Mouse (Mus musculus) stomach, embryonic 14.5 days (tissue): ENCODE results near the gene Nfib. TPM values are rescaled to one million over a fixed set of nuclear protein-coding genes. Genes with fewer than 3 reads are reported as not detected.

Source experiments
- ATAC-seq: fragments of 200-750 bp; cut with Nextera tagmentation; 2 replicates; pipeline ENCODE4 v1.8.0; 2017; ENCODE audit warnings: low read depth, moderate TSS enrichment; ENCODE audit not compliant: insufficient number of reproducible peaks, insufficient read depth, low FRiP score
- H3K27ac ChIP-seq: fragments of 300-500 bp; sonication (generic); 2 replicates; pipeline ENCODE4 v1.5.1; 2014; ENCODE audit warnings: mild to moderate bottlenecking, low read length, moderate library complexity, mixed read lengths
- H3K27me3 ChIP-seq: fragments of 300-500 bp; sonication (generic); 2 replicates; pipeline ENCODE4 v1.6.1; 2014; ENCODE audit warnings: low read length, control low read depth, mixed read lengths; ENCODE audit not compliant: control insufficient read depth, insufficient read depth
- H3K36me3 ChIP-seq: fragments of 300-500 bp; sonication (generic); 2 replicates; pipeline ENCODE4 v1.6.1; 2014; ENCODE audit warnings: mild to moderate bottlenecking, control low read depth, low read length, moderate library complexity, mixed read lengths; ENCODE audit not compliant: control insufficient read depth, insufficient read depth
- H3K4me1 ChIP-seq: fragments of 300-500 bp; sonication (generic); 2 replicates; pipeline ENCODE4 v1.6.1; 2014; ENCODE audit warnings: low read length, control low read depth, mixed read lengths; ENCODE audit not compliant: control insufficient read depth, insufficient read depth
- H3K4me2 ChIP-seq: fragments of 300-500 bp; sonication (generic); replicated peaks from 2 replicates; pipeline ENCODE4 v1.6.1; 2014; ENCODE audit warnings: low read depth, low read length, control low read depth
- H3K4me3 ChIP-seq: fragments of 300-500 bp; sonication (generic); 2 replicates; pipeline ENCODE4 v1.5.1; 2014; ENCODE audit warnings: low read depth, low read length, control low read depth
- H3K9ac ChIP-seq: fragments of 300-500 bp; sonication (generic); replicated peaks from 2 replicates; pipeline ENCODE4 v1.6.1; 2014; ENCODE audit warnings: low read depth, mild to moderate bottlenecking, control low read depth, low read length, moderate library complexity, mixed read lengths
- H3K9me3 ChIP-seq: fragments of 300-500 bp; sonication (generic); 2 replicates; pipeline ENCODE4 v1.6.1; 2016; ENCODE audit warnings: low read depth, low read length, control low read depth; ENCODE audit not compliant: control insufficient read depth
- WGBS: fragments of 180-500 bp; shearing (Covaris S2); extraction: QIAGEN DNeasy Blood & Tissue Kit; methylation state at CpG from one replicate; pipeline ENCODE4 v1.1.7; 2014; 5-methylcytosine and 5-hydroxymethylcytosine counted together
- polyA plus RNA-seq: library from polyadenylated mRNA; unstranded; fragments of >200 nt; fragmentation: Nextera tagmentation; extraction: Ambion mirVana; gene quantifications from 2 replicates; pipeline ENCODE4 v1.2.1, GENCODE M21; 2014

Nfib gene
- polyA plus RNA-seq, 1 experiment from 2014 or later = 94.5 TPM

- Histone ChIP-seq H3K27ac (peak overlapping the region; percentile 89; the same call in 1 of the 2 replicates), H3K4me1 (peaks cover 33% of the 10 kb centered on the region), H3K4me3 (no peak overlapping the region), H3K36me3 (peaks cover 7% of the 10 kb centered on the region), H3K27me3 (no peaks in the 10 kb centered on the region), H3K9ac (no peak overlapping the region), H3K4me2 (no peak overlapping the region), H3K9me3 (no peaks in the 10 kb centered on the region)
- no peak for ATAC-seq
- 61% methylated on average over 3 of the region's 3 CpGs for WGBS
These were observed 402.1 kb downstream of the Nfib start for GRCm38 (mm10) chr4:82303362-82303900.

DNA sequence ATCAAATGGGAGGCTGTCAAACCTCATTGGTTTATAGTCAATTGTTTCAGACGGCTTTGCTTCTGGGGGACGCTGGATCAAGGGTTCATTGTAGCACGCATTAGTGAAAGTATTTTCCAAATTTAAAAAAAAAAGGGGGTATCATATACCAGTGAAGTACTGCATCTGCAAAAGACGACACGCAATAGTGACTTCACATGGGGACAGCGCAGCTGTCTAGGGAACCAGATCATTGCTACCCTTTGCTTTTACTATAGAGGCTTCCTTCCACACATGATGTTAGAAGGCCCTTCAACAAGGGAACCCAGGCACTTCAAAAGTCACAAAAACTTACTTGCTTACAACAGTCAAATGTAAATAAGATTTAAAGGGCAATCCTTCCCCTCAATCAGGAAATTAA, 402.6 kb downstream of the Nfib start:
- H3K9ac ChIP-seq = no peak overlapping the region
- WGBS = 87% methylated on average over 6 of the region's 6 CpGs

GRCm38 (mm10) chr4:82298606-82299005, 406.9 kb downstream of the Nfib start:
- no peak for ATAC-seq
- Histone ChIP-seq H3K4me2 (no peak overlapping the region), H3K9ac (no peak overlapping the region), H3K4me1 (0 out of 2 replicates have a peak, but pooled peaks cover 4% of the 10 kb centered on the region), H3K27ac (no peak overlapping the region), H3K36me3 (no peaks in the 10 kb centered on the region; the same call in 1 of the 2 replicates), H3K27me3 (no peaks in the 10 kb centered on the region), H3K9me3 (no peaks in the 10 kb centered on the region), H3K4me3 (no peak overlapping the region)
- WGBS = 75% methylated on average over 1 of the region's 1 CpGs

More for the DNA sequence above, 402.6 kb downstream of the Nfib start:
- Histone ChIP-seq H3K27ac (no peak overlapping the region; the same call in 1 of the 2 replicates), H3K27me3 (no peaks in the 10 kb centered on the region), H3K4me3 (no peak overlapping the region), H3K4me1 (peaks cover 33% of the 10 kb centered on the region), H3K36me3 (peaks cover 2% of the 10 kb centered on the region; the same call in 1 of the 2 replicates), H3K4me2 (no peak overlapping the region), H3K9me3 (no peaks in the 10 kb centered on the region)
- no peak for ATAC-seq

DNA sequence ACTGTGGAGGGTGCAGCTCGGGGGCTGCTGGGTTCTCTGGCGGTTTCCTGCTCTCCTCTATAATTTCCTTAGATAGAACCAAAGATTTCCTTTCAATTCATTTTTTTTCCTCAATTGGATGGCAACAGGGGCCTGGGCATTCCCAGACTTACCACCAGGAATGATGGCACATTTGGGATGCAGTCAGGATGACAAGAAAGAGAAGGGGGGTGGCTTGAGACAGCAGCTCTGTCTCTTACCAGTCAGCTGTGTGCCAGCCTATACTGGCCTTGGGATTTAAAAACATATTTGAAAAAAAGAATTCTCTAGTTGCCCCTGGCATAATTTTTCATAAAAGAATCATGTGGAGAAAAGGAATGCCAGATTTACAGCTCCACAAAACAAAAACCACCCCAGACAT, 408.0 kb downstream of the Nfib start:
- Histone ChIP-seq H3K27me3 (no peaks in the 10 kb centered on the region), H3K4me1 (no peaks in the 10 kb centered on the region), H3K4me2 (no peak overlapping the region), H3K9me3 (no peaks in the 10 kb centered on the region), H3K27ac (no peak overlapping the region), H3K36me3 (peaks cover 5% of the 10 kb centered on the region; the same call in 1 of the 2 replicates), H3K4me3 (no peak overlapping the region), H3K9ac (no peak overlapping the region)
- 77% methylated on average over 2 of the region's 2 CpGs for WGBS
- no peak for ATAC-seq

- H3K4me2 ChIP-seq = no peak overlapping the region
- no peak for ATAC-seq
- WGBS = 78% methylated on average over 1 of the region's 1 CpGs
- no peaks in the 10 kb centered on the region for H3K4me1 ChIP-seq
- H3K36me3 ChIP-seq = peaks cover 5% of the 10 kb centered on the region; the same call in 1 of the 2 replicates
- H3K9me3 ChIP-seq = no peaks in the 10 kb centered on the region
- no peak overlapping the region for H3K4me3 ChIP-seq
- no peak overlapping the region for H3K9ac ChIP-seq
- H3K27ac ChIP-seq = no peak overlapping the region
- H3K27me3 ChIP-seq = no peaks in the 10 kb centered on the region
These were observed 411.5 kb downstream of the Nfib start for GRCm38 (mm10) chr4:82294066-82294465.

- WGBS = 79% methylated on average over 4 of the region's 4 CpGs
- no peaks in the 10 kb centered on the region for H3K27me3 ChIP-seq
These were observed 414.2 kb downstream of the Nfib start for GRCm38 (mm10) chr4:82291174-82291847.

GRCm38 (mm10) chr4:82290623-82291022, 414.9 kb downstream of the Nfib start:
- no peaks in the 10 kb centered on the region for H3K4me1 ChIP-seq
- peaks cover 5% of the 10 kb centered on the region; the same call in 1 of the 2 replicates for H3K36me3 ChIP-seq
- H3K9ac ChIP-seq = no peak overlapping the region
- WGBS = 80% methylated on average over 9 of the region's 9 CpGs
- H3K27me3 ChIP-seq = no peaks in the 10 kb centered on the region
- no peak overlapping the region for H3K4me3 ChIP-seq
- H3K4me2 ChIP-seq = no peak overlapping the region
- no peak overlapping the region for H3K27ac ChIP-seq
- no peak for ATAC-seq
- no peaks in the 10 kb centered on the region for H3K9me3 ChIP-seq

More at GRCm38 (mm10) chr4:82291174-82291847, 414.2 kb downstream of the Nfib start:
- peaks cover 5% of the 10 kb centered on the region; the same call in 1 of the 2 replicates for H3K36me3 ChIP-seq
- H3K9ac ChIP-seq = no peak overlapping the region
- H3K4me3 ChIP-seq = no peak overlapping the region
- H3K9me3 ChIP-seq = no peaks in the 10 kb centered on the region
- no peak overlapping the region for H3K27ac ChIP-seq
- no peak overlapping the region for H3K4me2 ChIP-seq
- no peaks in the 10 kb centered on the region for H3K4me1 ChIP-seq
- no peak for ATAC-seq

DNA sequence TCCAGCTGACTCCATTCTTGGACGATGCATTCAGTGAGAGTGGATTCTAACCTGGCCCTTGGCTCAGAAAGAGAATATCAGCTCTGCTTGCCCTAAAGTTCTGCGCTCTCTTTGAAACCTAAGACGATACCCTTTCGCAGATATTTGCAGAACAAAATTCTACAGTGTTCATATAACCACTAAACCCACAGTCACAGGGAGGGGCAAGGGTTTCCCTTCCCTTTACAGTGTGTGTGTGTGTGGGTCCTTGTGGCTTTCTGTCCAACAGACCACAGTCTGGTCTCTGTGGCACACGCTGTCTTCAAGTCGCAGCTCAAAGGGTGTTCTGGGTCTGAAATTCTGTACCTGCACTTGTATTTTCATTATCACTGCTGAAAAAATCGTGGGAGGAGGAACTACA, 416.0 kb downstream of the Nfib start:
- Histone ChIP-seq H3K4me3 (no peak overlapping the region), H3K36me3 (peaks cover 5% of the 10 kb centered on the region; the same call in 1 of the 2 replicates), H3K9me3 (no peaks in the 10 kb centered on the region), H3K27me3 (no peaks in the 10 kb centered on the region), H3K4me2 (no peak overlapping the region), H3K4me1 (no peaks in the 10 kb centered on the region), H3K27ac (no peak overlapping the region), H3K9ac (no peak overlapping the region)
- ATAC-seq = no peak
- WGBS = 73% methylated on average over 7 of the region's 7 CpGs
